Mouse (Mus musculus) hindbrain, postnatal 0 days (tissue): Measurements from ENCODE around the gene Gm10354. TPM values are rescaled to one million over a fixed set of nuclear protein-coding genes. Genes with fewer than 3 reads are reported as not detected.
"Not testable (repeated sequence)": the region's sequence is repeated elsewhere in the genome, so short reads cannot be mapped to it uniquely, and the experiment has no call there.

Experiments used
- ATAC-seq: fragments of 200-750 bp; cut with Nextera tagmentation; 2 replicates; pipeline ENCODE4 v1.8.0; 2017; ENCODE audit warnings: mild to moderate bottlenecking, moderate TSS enrichment, moderate library complexity
- DNase-seq: peaks from one replicate; pipeline ENCODE4 v3.0.0-alpha.2; 2015; ENCODE audit warnings: low spot score
- H3K27ac ChIP-seq: fragments of 300-500 bp; sonication (generic); 2 replicates; pipeline ENCODE4 v1.5.1; 2014; ENCODE audit warnings: mild to moderate bottlenecking
- H3K27me3 ChIP-seq: fragments of 300-500 bp; sonication (generic); 2 replicates; pipeline ENCODE4 v1.6.1; 2014; ENCODE audit warnings: low read length, mixed read lengths; ENCODE audit not compliant: insufficient read depth
- H3K36me3 ChIP-seq: fragments of 300-500 bp; sonication (generic); 2 replicates; pipeline ENCODE4 v1.6.1; 2014; ENCODE audit warnings: low read length, mixed read lengths; ENCODE audit not compliant: insufficient read depth
- H3K4me1 ChIP-seq: fragments of 300-500 bp; sonication (generic); 2 replicates; pipeline ENCODE4 v1.6.1; 2014; ENCODE audit warnings: antibody characterized with exemption, low read length, mixed read lengths; ENCODE audit not compliant: insufficient read depth
- H3K4me2 ChIP-seq: fragments of 300-500 bp; sonication (generic); 2 replicates; pipeline ENCODE4 v1.6.1; 2014; ENCODE audit warnings: low read depth, mild to moderate bottlenecking, low read length, moderate library complexity, mixed read lengths
- H3K4me3 ChIP-seq: fragments of 300-500 bp; sonication (generic); 2 replicates; pipeline ENCODE4 v1.5.1; 2014; ENCODE audit warnings: low read length
- H3K9ac ChIP-seq: fragments of 300-500 bp; sonication (generic); replicated peaks from 2 replicates; pipeline ENCODE4 v1.6.1; 2014; ENCODE audit warnings: mild to moderate bottlenecking, low read length, moderate library complexity, mixed read lengths
- H3K9me3 ChIP-seq: fragments of 300-500 bp; sonication (generic); 2 replicates; pipeline ENCODE4 v1.6.1; 2016; ENCODE audit warnings: low read length, mixed read lengths
- CTCF ChIP-seq: IDR thresholded peaks from 2 replicates; pipeline ENCODE4 v1.5.1; 2016; ENCODE audit warnings: antibody characterized with exemption, control low read depth, low read depth
- WGBS: fragments of 180-500 bp; shearing (Covaris S2); extraction: QIAGEN DNeasy Blood & Tissue Kit; methylation state at CpG from one replicate; pipeline ENCODE4 v1.1.7; 2014; 5-methylcytosine and 5-hydroxymethylcytosine counted together
- polyA plus RNA-seq: library from polyadenylated mRNA; unstranded; fragments of >200 nt; fragmentation: Nextera tagmentation; extraction: Ambion mirVana; gene quantifications from 2 replicates; pipeline ENCODE4 v1.2.1, GENCODE M21; 2015
- total RNA-seq: library from RNA; depleted of rRNA; stranded (reverse); fragments of >200 nt; gene quantifications from 2 replicates; pipeline ENCODE4 v1.2.3, GENCODE M21; 2014; rRNA removed

Gm10354 gene
- total and polyA plus RNA-seq, 2 experiments from 2014 or later = not detected

DNA sequence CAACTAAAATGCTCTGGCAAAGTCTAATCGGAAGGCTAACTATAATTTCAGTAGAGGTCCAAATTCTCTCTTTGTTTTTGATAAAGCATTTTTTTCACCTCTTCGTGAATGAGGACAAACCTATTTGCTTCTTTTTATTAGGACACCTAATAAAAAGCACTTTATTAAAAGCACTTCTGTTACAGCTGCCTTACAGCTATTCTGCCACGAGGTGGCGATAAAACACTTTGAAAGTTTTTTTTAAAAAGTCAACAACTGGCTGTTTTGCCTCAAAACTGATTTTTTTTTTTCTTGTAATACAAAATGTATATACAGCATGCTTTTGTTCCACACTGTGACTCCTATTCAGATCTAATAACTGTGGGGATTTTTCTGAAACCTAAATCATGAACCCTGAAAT lies 51.7 kb downstream of the Gm10354 start:
- H3K36me3 ChIP-seq, H3K9ac ChIP-seq, H3K27ac ChIP-seq, H3K4me2 ChIP-seq, H3K27me3 ChIP-seq, H3K9me3 ChIP-seq, ATAC-seq, H3K4me1 ChIP-seq, H3K4me3 ChIP-seq: not testable (repeated sequence)
- 31% methylated on average over 4 of the region's 4 CpGs for WGBS
- TF ChIP-seq CTCF = peak; percentile 41
- peak; percentile 1 for DNase-seq

Other genes with a start within 250 kb of the Gm10354 start
- not detected in 2 replicates for gene Gm9758, start 64.0 kb downstream of the Gm10354 start, total RNA-seq
- gene Gm9758, start 64.0 kb downstream of the Gm10354 start, polyA plus RNA-seq = not detected in 2 replicates
- gene Speer4e, start 40.5 kb downstream of the Gm10354 start, total RNA-seq = not detected in 2 replicates
- not detected in 2 replicates for gene Speer4e, start 40.5 kb downstream of the Gm10354 start, polyA plus RNA-seq
- not detected in 2 replicates for gene Gm17019, start 54.1 kb upstream of the Gm10354 start, total RNA-seq
- gene Gm17019, start 54.1 kb upstream of the Gm10354 start, polyA plus RNA-seq = not detected in 2 replicates